Mouse (Mus musculus) megakaryocyte, embryonic 14.5 days (primary cell): ENCODE data around the gene Atp6v0a4. TPM values are rescaled to one million over a fixed set of nuclear protein-coding genes. Genes with fewer than 3 reads are reported as not detected.

Experiments
- H3K27me3 ChIP-seq: replicated peaks from 2 replicates; pipeline ENCODE3; 2012; ENCODE audit warnings: inconsistent platforms
- H3K36me3 ChIP-seq: replicated peaks from 2 replicates; pipeline ENCODE3; 2012; ENCODE audit warnings: low read length, inconsistent platforms, mixed read lengths
- H3K4me1 ChIP-seq: 2 replicates; pipeline ENCODE4 v1.6.1; 2012; ENCODE audit warnings: inconsistent platforms
- H3K4me3 ChIP-seq: replicated peaks from 2 replicates; pipeline ENCODE3; 2012; ENCODE audit warnings: moderate library complexity, mild to moderate bottlenecking, inconsistent platforms
- H3K9me3 ChIP-seq: 2 replicates; pipeline ENCODE4 v1.6.1; 2012; ENCODE audit warnings: inconsistent platforms
- FLI1 ChIP-seq: IDR thresholded peaks from 2 replicates; pipeline ENCODE4 v1.6.1; 2012; ENCODE audit warnings: low read length, inconsistent platforms, mixed read lengths
- GATA1 ChIP-seq: IDR thresholded peaks from 3 replicates; pipeline ENCODE4 v1.6.1; 2012; ENCODE audit warnings: mixed read lengths, low read length, inconsistent platforms, borderline replicate concordance
- polyA plus RNA-seq: library from polyadenylated mRNA; stranded (reverse); fragments of >175 nt; gene quantifications from 2 replicates; pipeline ENCODE4 v1.2.3, GENCODE M21; 2012; ENCODE audit warnings: low replicate concordance; ENCODE audit not compliant: insufficient read depth

Atp6v0a4 gene
- not detected in 2 replicates for polyA plus RNA-seq

GRCm38 (mm10) chr6:38124207-38124835 lies at the start of gene Atp6v0a4:
Atp6v0a4 (minus strand) TSS chr6:38124586.
- Histone ChIP-seq H3K36me3 (no peaks in the 10 kb centered on the region), H3K9me3 (0 out of 2 replicates have a peak, but pooled peaks cover 8% of the 10 kb centered on the region), H3K4me3 (no peak within 1 kb of the TSS), H3K27me3 (peaks cover 5% of the 10 kb centered on the region), H3K4me1 (no peaks in the 10 kb centered on the region)
- TF ChIP-seq GATA1 (no peak), FLI1 (no peak)

GRCm38 (mm10) chr6:38165385-38165784 lies 41.0 kb upstream of the Atp6v0a4 start:
- Histone ChIP-seq H3K27me3 (peaks cover 5% of the 10 kb centered on the region), H3K9me3 (0 out of 2 replicates have a peak, but pooled peaks cover 2% of the 10 kb centered on the region), H3K4me1 (peaks cover 3% of the 10 kb centered on the region; the same call in 1 of the 2 replicates), H3K4me3 (no peak overlapping the region), H3K36me3 (no peaks in the 10 kb centered on the region)
- no peak for TF ChIP-seq FLI1
- no peak for TF ChIP-seq GATA1

GRCm38 (mm10) chr6:38164705-38165104 lies 40.3 kb upstream of the Atp6v0a4 start:
- 0 out of 2 replicates have a peak, but pooled peaks cover 2% of the 10 kb centered on the region for H3K9me3 ChIP-seq
- no peak overlapping the region for H3K4me3 ChIP-seq
- H3K36me3 ChIP-seq, result no peaks in the 10 kb centered on the region
- TF ChIP-seq FLI1 (no peak), GATA1 (no peak)
- H3K4me1 ChIP-seq, result peaks cover 5% of the 10 kb centered on the region; the same call in 1 of the 2 replicates
- H3K27me3 ChIP-seq, result peaks cover 5% of the 10 kb centered on the region

- H3K4me3 ChIP-seq, result no peak overlapping the region
- H3K27me3 ChIP-seq, result peaks cover 4% of the 10 kb centered on the region
- peaks cover 5% of the 10 kb centered on the region; the same call in 1 of the 2 replicates for H3K4me1 ChIP-seq
- 0 out of 2 replicates have a peak, but pooled peaks cover 2% of the 10 kb centered on the region for H3K9me3 ChIP-seq
- no peaks in the 10 kb centered on the region for H3K36me3 ChIP-seq
- no peak for TF ChIP-seq GATA1
- TF ChIP-seq FLI1, result no peak
Measured at GRCm38 (mm10) chr6:38162825-38163504, 38.6 kb upstream of the Atp6v0a4 start.

GRCm38 (mm10) chr6:38160556-38160955 lies 36.2 kb upstream of the Atp6v0a4 start:
- TF ChIP-seq FLI1 (no peak), GATA1 (no peak)
- Histone ChIP-seq H3K4me3 (no peak overlapping the region), H3K36me3 (no peaks in the 10 kb centered on the region), H3K4me1 (peaks cover 5% of the 10 kb centered on the region; the same call in 1 of the 2 replicates), H3K9me3 (0 out of 2 replicates have a peak, but pooled peaks cover 2% of the 10 kb centered on the region), H3K27me3 (peaks cover 2% of the 10 kb centered on the region)

- Histone ChIP-seq H3K36me3 (no peaks in the 10 kb centered on the region), H3K9me3 (0 out of 2 replicates have a peak, but pooled peaks cover 2% of the 10 kb centered on the region), H3K4me3 (no peak overlapping the region), H3K4me1 (peaks cover 5% of the 10 kb centered on the region; the same call in 1 of the 2 replicates), H3K27me3 (peaks cover 2% of the 10 kb centered on the region)
- no peak for TF ChIP-seq FLI1
- TF ChIP-seq GATA1, result no peak
Measured at GRCm38 (mm10) chr6:38160102-38160501, 35.7 kb upstream of the Atp6v0a4 start.

GRCm38 (mm10) chr6:38159576-38159975 lies 35.2 kb upstream of the Atp6v0a4 start:
- Histone ChIP-seq H3K36me3 (no peaks in the 10 kb centered on the region), H3K27me3 (peaks cover 2% of the 10 kb centered on the region), H3K4me1 (peaks cover 5% of the 10 kb centered on the region; the same call in 1 of the 2 replicates), H3K4me3 (no peak overlapping the region), H3K9me3 (0 out of 2 replicates have a peak, but pooled peaks cover 2% of the 10 kb centered on the region)
- TF ChIP-seq GATA1 (no peak), FLI1 (no peak)

- Histone ChIP-seq H3K27me3 (no peaks in the 10 kb centered on the region), H3K4me1 (peaks cover 5% of the 10 kb centered on the region; the same call in 1 of the 2 replicates), H3K36me3 (no peaks in the 10 kb centered on the region), H3K4me3 (no peak overlapping the region), H3K9me3 (no peaks in the 10 kb centered on the region)
- TF ChIP-seq GATA1 (no peak), FLI1 (no peak)
Measured at GRCm38 (mm10) chr6:38157925-38158324, 33.5 kb upstream of the Atp6v0a4 start.

- H3K4me3 ChIP-seq, result no peak overlapping the region
- TF ChIP-seq FLI1, result no peak
- TF ChIP-seq GATA1, result no peak
- H3K27me3 ChIP-seq, result no peaks in the 10 kb centered on the region
- no peaks in the 10 kb centered on the region for H3K36me3 ChIP-seq
- peaks cover 5% of the 10 kb centered on the region; the same call in 1 of the 2 replicates for H3K4me1 ChIP-seq
- H3K9me3 ChIP-seq, result no peaks in the 10 kb centered on the region
Measured at GRCm38 (mm10) chr6:38156204-38156603, 31.8 kb upstream of the Atp6v0a4 start.

GRCm38 (mm10) chr6:38152305-38152704 lies 27.9 kb upstream of the Atp6v0a4 start:
- H3K9me3 ChIP-seq, result no peaks in the 10 kb centered on the region
- H3K27me3 ChIP-seq, result peaks cover 2% of the 10 kb centered on the region
- H3K36me3 ChIP-seq, result no peaks in the 10 kb centered on the region
- H3K4me3 ChIP-seq, result no peak overlapping the region
- 0 out of 2 replicates have a peak, but pooled peaks cover 5% of the 10 kb centered on the region for H3K4me1 ChIP-seq
- TF ChIP-seq FLI1 (no peak), GATA1 (no peak)
